Mouse (Mus musculus) urinary bladder, postnatal 14 days (tissue): ENCODE measurements at regions not wholly inside any gene's neighbourhood (a gene's known extent, or its start where the extent isn't known, plus 50 kb on each side); places are given as distances from the start of the nearest gene placed in this dataset.

ENCODE experiments used
- DNase-seq: peaks from one replicate; pipeline ENCODE4 v3.0.0; 2021; ENCODE audit warnings: low spot score

DNA sequence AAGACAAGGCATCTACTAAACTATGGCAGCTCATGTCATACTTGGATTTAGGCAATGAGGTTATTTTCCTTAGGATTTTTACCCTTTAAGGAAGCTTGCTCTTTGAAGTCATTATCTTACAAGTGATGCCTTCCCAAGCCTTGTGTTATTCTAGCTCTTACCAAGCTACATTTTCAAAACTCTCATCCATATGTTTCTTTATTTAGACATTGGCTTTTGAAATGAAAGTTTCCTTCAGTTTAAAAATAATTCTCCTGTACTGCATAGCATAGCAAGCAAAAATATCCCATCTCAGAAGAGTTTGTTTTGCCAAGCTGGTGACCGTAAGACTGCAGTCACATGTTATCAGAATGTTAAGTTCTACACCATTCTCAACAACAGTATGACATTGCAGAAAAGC lies 372.8 kb upstream of the Sptlc3 start:
- no peak for DNase-seq

DNA sequence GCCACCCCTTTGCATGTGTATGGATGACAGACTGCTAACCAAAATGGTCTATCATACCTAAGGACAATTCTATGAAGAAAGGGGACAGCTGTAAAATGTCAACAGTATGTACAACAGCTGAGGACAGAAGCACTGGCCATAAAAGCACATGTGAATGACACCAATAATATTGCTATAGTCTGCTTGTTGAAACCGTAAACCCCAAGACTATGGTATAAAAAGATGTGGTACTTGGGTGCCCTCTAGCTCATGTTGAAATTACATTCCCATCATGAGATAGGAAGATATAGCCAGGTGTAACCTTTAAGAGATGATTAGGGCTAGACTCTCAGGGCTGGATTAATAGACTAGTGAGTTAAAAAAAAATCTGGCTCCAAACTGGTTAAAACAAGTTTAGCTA lies 361.6 kb upstream of the Sptlc3 start:
- DNase-seq, result no peak

DNA sequence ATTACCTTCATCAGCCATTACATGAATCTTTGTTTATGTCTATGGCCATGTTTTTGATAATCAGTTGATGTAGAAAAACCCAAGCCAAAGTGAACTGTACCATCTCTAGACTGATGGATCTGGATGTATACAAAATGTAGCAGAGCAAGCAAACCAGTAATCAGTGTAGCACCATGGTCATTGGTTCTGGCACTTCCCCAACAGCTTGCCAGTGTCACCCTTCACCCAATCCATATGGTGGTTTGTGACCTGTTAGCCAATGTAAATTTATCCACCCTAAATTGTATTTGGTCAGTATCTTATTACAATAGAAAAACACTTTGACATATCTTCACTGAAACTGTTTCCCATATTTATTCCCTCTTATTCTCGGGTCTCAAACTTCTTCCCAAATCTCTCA lies 346.7 kb upstream of the Sptlc3 start:
- DNase-seq, result no peak

DNA sequence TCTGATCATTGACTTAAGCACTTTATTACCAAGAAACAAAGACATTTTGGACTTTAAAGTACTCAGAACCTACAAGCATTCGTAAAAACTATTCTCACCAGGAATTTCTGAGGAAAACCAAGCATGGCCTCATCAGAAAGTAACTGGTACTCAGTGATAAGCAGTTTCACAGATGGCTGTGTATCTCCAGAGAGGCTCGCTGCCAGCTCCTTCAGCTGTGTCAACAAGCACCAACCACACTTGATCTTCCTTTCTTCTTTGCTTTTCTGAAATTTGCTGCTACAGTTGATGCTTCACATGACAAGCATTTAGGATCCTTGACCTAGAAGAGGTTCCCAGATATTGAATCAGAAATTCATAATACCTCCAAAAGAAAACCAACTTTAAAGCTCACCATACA lies 314.1 kb upstream of the Sptlc3 start:
- no peak for DNase-seq

- no peak for DNase-seq
These were observed 295.4 kb upstream of the Sptlc3 start for GRCm38 (mm10) chr2:139198281-139198680.

- DNase-seq, result no peak
These were observed 286.1 kb upstream of the Sptlc3 start for GRCm38 (mm10) chr2:139207649-139208048.

- no peak for DNase-seq
These were observed 272.8 kb upstream of the Sptlc3 start for GRCm38 (mm10) chr2:139220757-139221400.

DNA sequence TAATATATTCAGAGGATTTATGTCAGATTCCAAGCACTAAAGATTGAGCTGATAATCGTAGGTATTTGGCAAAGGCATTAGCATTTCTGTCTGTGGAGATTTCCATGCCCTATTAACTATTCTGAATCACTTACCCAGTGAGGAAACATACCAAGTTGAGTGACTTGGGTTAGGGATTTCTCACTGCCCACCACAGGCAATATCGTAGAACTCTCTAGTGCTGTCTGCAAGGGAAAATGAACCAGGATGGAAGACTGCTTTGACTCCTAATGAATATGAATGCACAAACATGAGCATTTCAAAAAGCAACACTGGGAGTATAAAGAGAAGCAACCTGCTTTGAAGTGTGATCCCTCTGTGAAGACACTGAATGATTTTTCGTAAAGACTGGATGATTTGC lies 263.3 kb upstream of the Sptlc3 start:
- DNase-seq, result no peak

DNA sequence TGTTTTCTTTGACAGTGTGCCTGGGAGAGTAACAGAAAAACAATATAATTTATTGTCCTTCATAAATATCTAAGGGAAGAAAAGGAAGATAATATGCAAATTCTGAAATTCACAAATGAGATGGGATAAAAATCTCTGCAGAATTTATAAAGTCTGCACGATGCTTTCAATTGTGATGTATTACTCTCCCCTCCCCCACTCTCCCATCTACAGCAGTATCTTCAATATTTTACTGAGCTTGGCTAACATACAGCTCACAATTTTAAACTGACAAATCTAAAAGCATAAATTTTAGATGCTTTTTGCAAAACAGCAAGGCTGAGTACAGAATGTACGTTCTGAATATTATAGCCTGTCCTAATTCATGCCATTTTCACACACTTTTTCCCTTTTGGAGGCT lies 243.6 kb upstream of the Sptlc3 start:
- DNase-seq, result no peak

DNA sequence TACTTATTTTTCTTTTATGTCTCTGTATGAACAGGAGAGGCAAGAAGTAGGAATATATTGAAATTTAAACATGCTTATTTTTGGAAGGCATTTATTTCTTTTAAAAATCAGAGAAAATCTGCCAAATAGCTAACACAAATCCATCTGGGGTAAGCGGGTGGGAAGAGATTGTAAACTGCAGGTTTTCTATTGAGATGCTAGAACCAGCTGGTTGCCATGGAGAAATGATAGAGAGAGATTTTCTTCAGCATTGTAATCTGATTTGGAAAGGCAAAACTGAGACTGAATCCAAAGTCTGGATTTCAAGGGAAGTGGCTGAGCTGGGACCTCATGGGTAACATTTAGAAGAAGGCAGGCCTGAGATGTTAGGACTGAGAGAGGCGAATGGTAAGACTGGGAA lies 226.6 kb upstream of the Sptlc3 start:
- DNase-seq, result no peak

- no peak for DNase-seq
These were observed 217.1 kb upstream of the Sptlc3 start for GRCm38 (mm10) chr2:139276581-139276980.

GRCm38 (mm10) chr2:139277571-139277970 lies 216.1 kb upstream of the Sptlc3 start:
- no peak for DNase-seq

DNA sequence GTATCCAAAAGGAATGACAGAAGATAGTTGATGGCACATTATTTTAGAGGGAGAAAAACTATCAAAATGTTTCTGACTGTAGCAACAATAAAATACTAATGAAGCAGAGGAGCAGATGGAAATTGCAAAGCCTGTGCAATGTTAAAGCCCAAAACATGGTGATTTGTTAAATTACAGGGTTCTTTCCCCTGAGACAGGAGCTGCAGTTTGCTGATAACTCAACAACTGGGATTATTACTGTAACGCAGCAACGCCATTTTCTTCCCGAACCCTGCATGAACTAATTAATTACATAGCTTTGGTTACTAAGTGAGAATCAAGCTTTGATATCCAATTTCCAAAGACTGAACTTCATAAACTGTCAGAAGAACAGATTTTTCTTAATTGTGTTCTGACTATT lies 212.7 kb upstream of the Sptlc3 start:
- DNase-seq, result no peak

DNA sequence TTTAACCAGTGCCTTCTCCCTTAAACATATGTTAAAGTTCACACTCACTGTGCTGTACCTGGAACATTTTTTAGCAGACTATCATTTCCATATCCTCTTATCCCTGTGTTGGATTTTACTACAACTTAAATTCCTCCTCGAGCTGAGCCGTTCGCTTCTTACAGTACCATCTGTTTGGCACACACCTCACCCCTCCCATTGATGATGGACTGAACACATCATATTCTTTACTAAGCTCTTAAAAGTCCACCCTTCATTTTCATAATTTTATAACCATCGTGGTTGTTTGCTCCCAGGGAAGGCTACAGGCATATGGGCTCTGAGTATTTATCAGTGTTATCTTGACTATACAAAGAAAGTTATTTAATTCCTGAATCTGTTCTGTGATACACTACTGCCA lies 209.4 kb upstream of the Sptlc3 start:
- no peak for DNase-seq

GRCm38 (mm10) chr2:139286446-139286845 lies 207.3 kb upstream of the Sptlc3 start:
- DNase-seq, result no peak

DNA sequence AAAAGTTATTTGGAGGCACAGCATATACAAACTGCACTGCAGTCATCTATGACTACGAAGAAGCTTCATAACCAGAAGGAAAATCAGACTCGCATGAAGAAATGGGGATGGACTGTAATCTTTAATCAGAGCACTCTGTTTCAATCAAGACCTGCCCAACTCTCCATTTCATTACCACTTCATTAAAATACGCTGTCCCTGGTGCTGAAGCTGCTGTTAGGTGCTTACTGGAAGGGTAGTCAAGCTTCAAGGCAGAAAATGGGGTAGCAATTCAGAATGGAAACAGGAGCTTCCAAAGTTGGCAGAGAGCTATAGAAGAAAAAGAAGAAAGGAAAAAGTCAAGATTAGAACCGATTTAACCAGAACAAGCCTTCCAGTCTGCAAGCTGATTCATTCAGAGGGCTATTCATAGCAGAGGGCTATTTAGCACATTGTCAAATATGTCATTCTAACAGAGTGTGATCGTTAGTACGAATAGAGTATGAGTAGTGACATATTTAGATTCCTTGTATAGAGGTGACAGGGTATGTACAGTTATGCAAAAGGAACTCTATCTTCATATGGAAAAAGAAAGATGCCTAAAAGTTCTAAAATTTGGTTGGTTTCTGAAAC lies 195.1 kb upstream of the Sptlc3 start:
- no peak for DNase-seq

GRCm38 (mm10) chr2:139311401-139311812 lies 182.3 kb upstream of the Sptlc3 start:
- DNase-seq, result no peak

DNA sequence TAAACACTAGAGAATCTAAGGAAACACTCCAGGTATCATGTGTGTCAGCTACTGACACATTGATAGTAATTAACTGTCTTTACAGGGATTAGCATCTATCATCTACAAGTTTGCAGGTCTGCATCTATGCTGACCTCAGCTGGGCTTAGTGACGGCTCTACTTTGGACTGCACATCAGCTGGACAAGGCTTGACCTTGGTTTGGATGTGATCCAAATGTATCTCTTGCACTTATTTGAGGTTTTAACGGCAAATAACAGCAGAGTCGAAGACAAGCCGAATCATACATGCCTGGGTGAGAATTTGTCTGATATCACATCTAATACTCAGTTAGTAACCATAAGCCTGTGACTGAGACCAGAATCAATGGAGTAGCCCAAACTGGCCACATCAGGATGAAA lies 181.7 kb upstream of the Sptlc3 start:
- DNase-seq, result no peak

GRCm38 (mm10) chr2:139322509-139322908 lies 171.2 kb upstream of the Sptlc3 start:
- no peak for DNase-seq

DNA sequence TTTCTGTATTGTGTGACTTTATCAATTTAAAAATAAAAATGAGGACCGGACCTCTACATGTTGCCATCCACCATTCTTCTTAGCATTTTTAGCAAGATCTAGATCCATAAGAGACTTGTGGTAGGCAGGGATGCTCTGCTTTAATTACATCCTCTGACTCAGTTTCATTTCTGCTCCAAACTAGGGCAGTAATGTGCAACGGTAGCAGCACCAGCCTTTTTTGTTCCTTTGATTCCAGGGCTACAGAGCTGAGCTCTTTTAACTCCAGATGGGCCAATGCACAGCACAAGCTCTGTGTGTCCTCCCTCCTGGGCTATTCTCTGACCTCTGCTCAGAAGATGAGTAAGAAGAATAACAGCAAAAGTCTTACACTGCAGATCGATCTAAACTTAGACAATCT lies 168.2 kb upstream of the Sptlc3 start:
- DNase-seq, result no peak

GRCm38 (mm10) chr2:139334681-139335080 lies 159.0 kb upstream of the Sptlc3 start:
- no peak for DNase-seq

DNA sequence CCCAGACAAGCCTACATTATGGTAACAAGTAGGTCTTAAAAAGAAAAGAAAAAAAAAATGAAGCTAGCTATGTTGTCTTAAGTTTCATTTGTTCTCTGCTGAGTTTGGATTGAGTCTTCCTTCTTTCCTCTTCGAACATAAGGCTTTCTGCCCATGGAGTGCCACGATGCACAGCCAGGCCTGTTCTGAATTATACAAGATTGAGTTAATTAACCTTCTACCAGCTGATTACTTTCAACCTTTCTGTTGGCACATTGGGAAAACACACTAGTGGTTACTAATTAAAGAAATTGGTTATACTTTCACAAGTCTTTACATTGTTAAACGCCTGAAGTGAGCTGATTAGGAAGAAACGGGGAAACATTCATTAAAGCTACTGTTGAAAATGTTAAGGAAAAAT lies 155.5 kb upstream of the Sptlc3 start:
- DNase-seq, result no peak

- no peak for DNase-seq
These were observed 137.3 kb upstream of the Sptlc3 start for GRCm38 (mm10) chr2:139356280-139357010.
